ENCODE assay signal across 9 mouse cellular contexts in the genomic region with DNA sequence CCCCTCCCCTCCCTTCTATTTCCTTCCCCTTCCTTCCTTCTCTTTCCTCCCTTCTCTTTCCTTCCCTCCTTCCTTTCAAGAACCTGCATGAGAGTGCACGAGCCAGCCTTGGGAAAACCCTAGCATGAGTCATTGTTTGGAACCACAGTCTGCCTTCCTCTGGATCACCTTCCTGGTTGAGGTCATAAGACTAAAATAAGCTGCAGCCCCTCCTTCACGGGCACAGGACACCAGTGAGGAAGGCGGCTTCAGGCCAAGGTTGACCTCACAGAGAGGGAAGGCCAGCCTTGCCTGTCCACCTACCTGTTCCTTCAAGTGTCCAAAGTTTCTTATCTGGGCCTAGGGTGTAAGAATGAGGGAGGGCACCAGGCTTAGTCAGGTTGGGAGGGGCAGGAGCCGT. TPM values are rescaled to one million over a fixed set of nuclear protein-coding genes. Genes with fewer than 3 reads are reported as not detected.
DNase-seq lines count a peak whose midpoint lies in the region; ATAC-seq lines count a peak whose summit lies in the region.
"Had no signal": no experiment of that assay in that cellular context is flagged by ENCODE, and none has a peak within 500 bp of the region (broad histone marks: within the 10 kb centered on the region; RNA-seq: fewer than 3 reads in every experiment).

No protein-coding gene starts in this region.

- intact Hi-C loops in left cerebral cortex, postnatal 25 days (cut with DNase I), result loop anchor here (5.0 kb wide), 1 partner anchor 35 kb away; the partner anchor contains the start of gene Manba

- no peaks in the 10 kb centered on the region for H3K36me3 ChIP-seq in kidney, embryonic 15.5 days

- WGBS in kidney, embryonic 15.5 days, result 35% methylated on average over 4 of the region's 4 CpGs

- H3K9me3 ChIP-seq in kidney, embryonic 15.5 days (replicated peaks), result no peaks in the 10 kb centered on the region
- H3K9me3 ChIP-seq: liver, embryonic 15.5 days had no signal

- peaks cover 21% of the 10 kb centered on the region for H3K4me1 ChIP-seq in kidney, embryonic 15.5 days

- peak; percentile 74 for DNase-seq in 3134 (ENCODE audit: extremely low read depth, insufficient read length, low spot score)
- peak; percentile 69 for DNase-seq in adrenal gland, postnatal 10 days
- DNase-seq in lung, postnatal 25 days (ENCODE audit: low spot score), result peak; percentile 92
- DNase-seq in left cerebral cortex, adult 18-20 months (ENCODE audit: low spot score in 2 of 2), result no peak
- DNase-seq in spleen, adult 12 weeks (ENCODE audit: low spot score), result no peak
- DNase-seq in left cerebral cortex, postnatal 25 days (ENCODE audit: low spot score in 2 of 2), result no peak

- H3K9ac ChIP-seq in kidney, embryonic 15.5 days, result no peak overlapping the region
- H3K9ac ChIP-seq: liver, embryonic 15.5 days had no signal

- ATAC-seq in granulocyte monocyte progenitor cell, adult 5-6 weeks (replicated peaks; ENCODE audit: poor library complexity, severe bottlenecking), result 0 out of 2 replicates have a peak, but pooled peaks have one; percentile 17
- ATAC-seq in kidney, embryonic 15.5 days (replicated peaks; ENCODE audit: low FRiP score), result peak; percentile 49

- peak overlapping the region; percentile 24; the same call in 1 of the 2 replicates for H3K4me2 ChIP-seq in kidney, embryonic 15.5 days

- peak overlapping the region; percentile 75 for H3K27ac ChIP-seq in kidney, embryonic 15.5 days
- H3K27ac ChIP-seq: liver, embryonic 15.5 days had no signal

- no peaks in the 10 kb centered on the region for H3K27me3 ChIP-seq in kidney, embryonic 15.5 days
- H3K27me3 ChIP-seq: liver, embryonic 15.5 days had no signal

- H3K4me3 ChIP-seq in kidney, embryonic 15.5 days (replicated peaks), result no peak overlapping the region
- H3K4me3 ChIP-seq: liver, embryonic 15.5 days had no signal

RNA-seq across cellular contexts. Expression of gene Manba, which starts 36.6 kb away (rescaled TPM):
- 10 to 100 TPM; 12.9 to 18.6 TPM for total RNA-seq in adrenal gland, postnatal 10 days (2021)
- total RNA-seq in granulocyte monocyte progenitor cell, adult 5-6 weeks (2014; fragmentation: Nextera tagmentation), result 24.6 and 54.4 TPM in 2 replicates
- 33.6 and 38.8 TPM in 2 replicates for total RNA-seq in granulocyte monocyte progenitor cell, adult 5-6 weeks (2017)
- 24.2 and 27.3 TPM in 2 replicates for polyA plus RNA-seq in kidney, embryonic 15.5 days (2015; fragmentation: Nextera tagmentation; extraction: Ambion mirVana)
- total RNA-seq in left cerebral cortex, adult 18-20 months (2021), result 10 to 100 TPM in 1 of 2 experiments, 1 to 10 TPM in 1; 9.1 to 10.1 TPM
- 1 to 10 TPM; 7.2 to 7.9 TPM for total RNA-seq in left cerebral cortex, postnatal 25 days (2021)

Comparison
In these comparisons a context has a peak if more than half of its experiments do, and no peak if none do; other contexts are left out.
1. DNase-seq: peak in 3134 (single experiment), adrenal gland, postnatal 10 days (single experiment) and lung, postnatal 25 days (single experiment); none in left cerebral cortex, adult 18-20 months (0 of 2), spleen, adult 12 weeks (single experiment) and left cerebral cortex, postnatal 25 days (0 of 2).